Mouse (Mus musculus): ENCODE measurements around the gene Tspo. TPM values are rescaled to one million over a fixed set of nuclear protein-coding genes. Genes with fewer than 3 reads are reported as not detected.
A peak's percentile ranks its signal among the peaks of the same experiment; 100 is the strongest.

Tspo gene
- total RNA-seq, 2 experiments from 2014 or later = 81.5 to 89.5 TPM

DNA sequence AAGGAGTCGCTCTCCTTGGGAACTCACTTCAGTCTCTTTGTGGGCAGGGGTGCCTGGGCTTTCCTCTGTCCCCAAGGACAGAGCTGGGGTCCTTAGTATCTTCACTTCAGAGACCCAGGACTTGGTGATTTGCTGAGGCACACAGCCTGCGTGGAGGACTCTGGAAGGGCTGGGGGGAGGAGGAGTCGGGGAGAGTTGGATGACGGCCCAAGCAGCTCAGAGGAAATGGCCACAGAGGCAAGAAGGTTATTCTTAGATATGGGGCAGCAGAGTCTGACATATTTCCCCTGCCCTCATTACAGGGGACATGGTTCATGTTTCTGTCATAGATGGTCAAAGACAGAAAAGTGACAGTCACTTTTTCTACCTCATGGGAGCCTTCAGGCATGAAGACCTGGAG is 23.5 kb upstream of the Tspo start:
- intact Hi-C loops (cut with DNase I) = no loop called here
- peak; percentile 81 to 83 for DNase-seq

DNA sequence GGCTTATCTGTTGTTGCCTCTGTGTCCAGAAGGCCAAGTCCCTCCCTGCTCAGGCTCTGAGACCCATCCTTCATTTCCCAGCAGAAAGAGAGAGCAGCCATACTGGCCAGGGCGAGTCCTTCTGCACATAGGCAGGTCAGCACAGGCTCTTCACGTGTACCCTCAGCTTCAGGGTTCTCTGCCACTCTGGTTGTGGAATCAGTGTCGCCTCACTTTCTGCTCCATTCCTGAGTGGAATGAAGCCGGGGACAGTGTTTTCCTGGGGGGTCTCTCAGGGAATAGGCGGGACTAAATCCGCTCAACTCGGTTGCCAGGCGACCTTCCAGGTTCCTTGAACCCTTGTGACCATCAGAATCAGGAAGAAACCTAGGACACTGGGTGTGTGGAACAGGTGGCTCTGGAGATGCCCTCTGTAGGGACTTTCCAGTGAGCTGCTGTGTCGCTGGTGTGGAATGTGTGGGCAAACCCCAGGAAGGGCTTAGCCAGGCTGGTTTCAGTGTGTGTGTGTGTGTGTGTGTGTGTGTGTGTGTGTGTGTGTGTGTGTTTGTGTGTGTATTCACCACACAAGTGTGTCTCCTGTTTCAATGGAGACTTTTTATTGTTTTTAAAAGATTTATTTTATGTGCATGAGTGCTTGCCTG is 21.6 kb upstream of the Tspo start:
- intact Hi-C loops (cut with DNase I) = no loop called here
- DNase-seq = no peak

DNA sequence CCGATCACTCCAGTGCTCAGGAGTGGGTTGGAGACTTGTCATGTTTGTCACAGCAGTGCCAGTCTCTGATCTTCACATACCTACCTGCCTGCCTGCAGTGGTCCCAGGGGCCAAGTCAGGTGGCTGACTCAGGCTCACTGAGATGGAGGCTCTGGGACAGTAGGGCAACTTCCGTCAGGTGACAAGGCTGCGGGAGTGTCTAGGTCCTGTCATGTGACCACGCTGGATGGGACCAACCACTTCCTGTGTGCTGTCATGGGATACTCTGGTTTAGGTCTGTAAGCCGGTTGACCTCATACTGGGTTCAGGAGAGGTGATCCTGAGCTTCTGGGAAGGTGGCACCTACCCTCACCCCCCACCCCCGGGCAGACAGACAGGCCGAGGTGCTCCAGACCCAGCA is 17.4 kb upstream of the Tspo start:
- intact Hi-C loops (cut with DNase I) = no loop called here
- DNase-seq = no peak

DNA sequence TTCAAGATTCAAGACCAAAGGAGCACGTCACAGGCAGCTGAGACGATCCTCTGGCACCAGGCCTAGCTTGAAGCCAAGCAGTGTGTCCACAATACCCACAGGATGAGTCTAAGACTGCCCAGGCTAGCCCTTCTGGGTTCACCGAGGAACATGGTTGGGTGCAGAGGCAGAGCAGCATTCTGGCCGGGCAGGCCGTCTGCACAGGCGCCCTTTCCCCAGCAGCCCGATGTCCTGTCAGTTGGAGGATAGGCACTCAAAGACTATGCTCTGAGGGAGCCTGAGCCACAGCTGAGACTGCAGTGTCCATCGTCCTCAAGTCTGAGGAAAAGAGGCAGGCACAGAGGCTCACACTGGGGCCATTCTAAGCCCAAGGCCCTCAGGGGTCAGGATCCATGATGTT is 16.2 kb upstream of the Tspo start:
- intact Hi-C loops (cut with DNase I) = no loop called here
- DNase-seq = no peak

DNA sequence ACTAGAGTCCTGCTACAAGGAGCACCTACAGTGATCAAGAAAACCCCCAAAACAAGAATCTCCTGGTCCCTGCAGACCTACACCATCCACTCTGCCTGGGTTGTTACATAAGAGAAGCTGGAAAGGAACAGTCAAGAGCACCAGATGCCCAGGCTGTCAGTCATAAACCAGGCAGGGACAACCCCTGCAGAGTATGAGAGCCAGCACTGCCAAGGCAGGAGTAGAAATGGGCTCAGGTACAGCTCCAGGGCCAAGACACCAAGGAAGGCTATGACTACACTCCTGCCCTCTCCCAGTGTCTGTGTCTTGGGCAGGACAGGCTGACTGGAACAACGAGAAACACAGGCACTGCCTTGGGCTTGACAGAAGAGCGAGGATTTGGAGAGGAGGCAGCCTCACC is 13.3 kb upstream of the Tspo start:
- intact Hi-C loops (cut with DNase I) = no loop called here
- no peak for DNase-seq

DNA sequence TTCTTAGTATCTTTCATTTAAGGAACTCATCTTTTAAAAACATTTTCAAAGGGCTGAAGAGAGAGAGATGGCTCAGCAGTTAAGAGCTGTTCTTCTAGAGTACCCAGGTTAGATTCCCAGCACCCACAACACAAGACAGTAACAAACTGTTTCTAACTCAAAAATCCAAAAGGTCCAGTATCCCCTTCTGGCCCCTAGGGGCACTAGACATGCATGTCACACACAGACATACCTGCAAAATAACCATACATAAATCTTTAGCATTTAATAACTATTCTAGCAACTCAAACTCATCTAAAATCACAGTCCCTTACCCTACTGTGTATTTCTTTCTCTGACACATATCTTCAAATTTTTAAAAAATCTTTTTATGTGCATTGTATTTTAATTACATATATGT is 9.6 kb upstream of the Tspo start:
- no peak for DNase-seq
- intact Hi-C loops (cut with DNase I) = no loop called here

DNA sequence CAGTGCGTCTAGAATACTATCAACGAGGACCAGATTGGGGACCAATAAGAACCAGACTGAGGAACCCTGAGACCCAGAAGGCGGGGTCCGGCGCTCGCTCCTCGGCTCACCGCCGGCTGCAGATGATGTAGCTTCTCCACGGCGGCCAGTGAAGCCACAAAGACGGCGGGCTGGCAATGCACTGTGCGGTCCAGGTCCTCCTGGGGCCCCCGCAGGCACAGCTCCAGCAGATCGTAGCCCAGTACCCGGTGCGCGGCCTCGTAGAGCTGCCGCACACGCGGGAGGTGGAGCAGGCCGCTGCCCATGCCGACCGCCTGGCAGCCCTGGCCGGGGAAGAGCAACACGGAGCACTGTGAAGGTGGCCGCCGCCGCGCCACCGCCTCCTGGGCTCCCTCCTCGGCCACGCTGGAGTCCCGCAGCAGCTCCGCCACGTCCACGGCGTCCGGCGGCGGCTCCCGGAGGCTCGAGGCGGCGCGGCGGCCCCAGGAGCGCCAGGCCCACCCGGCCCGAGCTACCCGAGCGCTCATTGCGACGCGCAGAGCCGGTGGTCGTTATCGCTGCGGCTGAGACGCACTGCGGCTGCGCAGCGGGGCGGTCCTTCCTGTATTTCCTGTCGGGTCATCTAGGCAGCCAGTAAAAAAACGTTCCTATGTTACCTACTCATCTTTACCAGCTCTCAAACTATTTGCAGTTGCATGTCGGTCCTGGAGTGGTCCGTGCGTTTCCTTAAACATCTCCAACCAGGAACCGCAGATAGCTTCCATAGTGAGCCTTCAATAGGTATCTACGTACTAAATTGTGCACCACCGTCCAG is 8.0 kb upstream of the Tspo start:
- DNase-seq = peak; percentile 91 to 93
- intact Hi-C loops (cut with DNase I) = no loop called here

DNA sequence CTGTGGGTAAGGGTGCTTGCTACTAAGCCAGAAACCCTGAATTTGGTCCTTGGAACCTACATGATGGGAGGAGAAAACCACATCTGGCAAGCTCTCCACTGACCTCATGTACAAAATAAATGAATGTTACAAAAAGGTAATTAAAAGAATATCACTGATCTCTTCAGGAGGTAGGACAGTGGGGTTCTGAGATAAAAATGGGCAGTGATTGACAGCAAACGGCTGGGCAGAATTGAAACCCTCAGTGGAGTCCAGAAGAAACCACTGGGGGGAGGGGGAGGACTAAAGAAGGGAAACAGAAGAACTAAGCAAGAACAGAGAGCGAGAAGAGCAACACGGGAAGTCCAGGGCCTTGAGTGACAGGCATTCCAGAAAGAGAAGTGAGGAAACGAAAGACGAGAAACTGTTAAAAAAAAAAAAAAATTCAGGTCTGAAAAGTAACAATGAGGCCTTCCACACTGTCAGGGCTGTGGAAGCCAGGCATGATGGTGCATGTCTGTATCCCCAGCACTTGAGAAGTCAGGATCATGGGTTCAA is 2.4 kb upstream of the Tspo start:
- DNase-seq = no peak
- intact Hi-C loops (cut with DNase I) = loop anchor here (5.0 kb wide), 1 partner anchor 34 kb away; the partner anchor contains the start of gene Bik

DNA sequence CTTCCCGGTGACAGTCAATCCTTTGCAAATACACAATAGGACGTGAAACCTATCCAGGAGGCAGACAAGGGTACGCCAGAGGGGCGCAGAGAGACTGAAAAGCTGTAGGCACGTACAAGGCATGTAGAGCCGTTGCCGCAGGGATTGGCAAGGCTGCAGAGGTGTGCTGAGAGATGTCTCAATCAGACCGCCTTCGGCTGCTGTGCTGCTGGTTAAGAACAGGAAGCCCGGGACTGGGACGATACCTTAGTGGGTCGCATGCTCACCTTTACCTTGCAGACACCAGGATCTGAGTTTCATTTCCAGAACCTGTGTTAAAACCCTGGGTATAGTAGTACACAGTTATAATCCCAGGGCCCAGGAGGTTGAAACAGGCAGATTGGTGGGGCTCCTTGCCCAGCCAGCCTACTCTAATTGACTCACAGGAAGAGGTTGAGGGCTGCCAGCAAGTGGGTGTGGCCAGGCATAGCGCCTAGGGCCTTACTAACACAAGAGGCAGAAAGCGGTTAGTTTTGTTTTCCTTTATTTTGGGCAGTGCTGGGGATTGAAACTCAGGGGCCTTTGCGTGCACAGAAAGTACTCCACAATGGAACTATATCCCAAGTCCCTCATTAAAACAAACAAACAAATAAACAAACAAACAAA is 644 bp upstream of the Tspo start:
- intact Hi-C loops (cut with DNase I) = loop anchor here (5.0 kb wide), 1 partner anchor 35 kb away; the partner anchor contains the start of gene Bik
- DNase-seq = peak; percentile 92 to 94

DNA sequence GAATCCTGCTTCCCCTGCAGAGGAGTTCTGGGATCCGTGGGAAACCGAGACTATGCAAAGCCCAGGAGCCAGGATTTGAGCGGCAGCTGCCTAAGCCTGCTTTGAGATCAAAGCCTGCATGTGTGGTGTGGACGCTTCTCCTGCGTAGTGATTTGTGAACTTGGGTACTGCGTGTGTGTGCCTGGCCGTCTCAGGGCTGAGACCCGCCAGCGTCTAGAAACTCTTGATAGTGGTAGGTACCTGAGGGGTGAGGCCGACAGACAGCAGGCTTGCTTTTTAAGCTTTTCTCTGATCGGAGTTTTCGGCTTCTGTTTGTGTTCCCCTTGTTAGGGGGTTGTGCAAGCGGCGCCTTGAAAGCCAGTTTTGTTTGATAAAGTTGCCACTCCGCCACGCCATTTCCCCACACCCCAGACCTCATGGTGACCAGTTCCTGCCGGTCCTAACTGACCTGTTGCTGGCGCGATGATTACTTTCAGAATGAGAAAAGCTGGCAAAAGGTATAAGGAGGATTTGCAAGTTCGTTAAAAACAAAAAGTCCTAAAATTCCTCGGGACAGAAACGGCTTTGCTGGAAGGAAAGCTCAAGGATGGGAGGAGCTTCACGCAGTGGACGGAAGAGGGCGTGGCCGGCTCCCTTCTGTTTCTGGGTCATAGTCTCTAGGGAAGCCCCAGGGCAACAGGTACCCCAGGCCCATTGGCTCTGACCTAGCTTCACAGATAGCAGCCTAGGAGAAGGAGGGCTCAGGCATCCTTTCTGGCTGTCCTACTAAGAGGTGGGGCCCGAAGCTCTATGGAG is 662 bp downstream of the Tspo start:
- intact Hi-C loops (cut with DNase I) = loop anchor here (5.0 kb wide), 1 partner anchor 37 kb away; the partner anchor contains the start of gene Bik
- peak; percentile 63 to 73 for DNase-seq

DNA sequence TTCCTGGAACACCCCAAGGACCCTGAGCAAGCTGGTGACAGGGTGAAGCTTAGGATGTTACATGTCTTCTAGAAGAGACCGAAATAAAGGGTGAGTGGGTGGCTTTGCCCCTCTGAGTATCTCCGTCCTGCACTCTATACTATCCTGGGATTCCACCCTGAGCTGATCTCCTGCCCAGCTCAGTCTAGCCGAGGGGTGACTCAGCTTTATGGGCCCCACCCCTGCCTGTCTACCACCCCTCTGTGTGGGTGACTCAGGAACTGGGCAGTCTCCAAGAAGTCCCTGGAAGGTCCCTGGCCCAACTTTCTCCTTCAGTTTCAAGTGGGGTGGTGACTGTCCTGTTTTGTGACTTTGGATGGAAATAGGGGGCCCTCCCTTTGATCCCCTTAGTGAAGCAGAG is 2.0 kb downstream of the Tspo start:
- peak; percentile 41 to 47 for DNase-seq
- intact Hi-C loops (cut with DNase I) = no loop called here

DNA sequence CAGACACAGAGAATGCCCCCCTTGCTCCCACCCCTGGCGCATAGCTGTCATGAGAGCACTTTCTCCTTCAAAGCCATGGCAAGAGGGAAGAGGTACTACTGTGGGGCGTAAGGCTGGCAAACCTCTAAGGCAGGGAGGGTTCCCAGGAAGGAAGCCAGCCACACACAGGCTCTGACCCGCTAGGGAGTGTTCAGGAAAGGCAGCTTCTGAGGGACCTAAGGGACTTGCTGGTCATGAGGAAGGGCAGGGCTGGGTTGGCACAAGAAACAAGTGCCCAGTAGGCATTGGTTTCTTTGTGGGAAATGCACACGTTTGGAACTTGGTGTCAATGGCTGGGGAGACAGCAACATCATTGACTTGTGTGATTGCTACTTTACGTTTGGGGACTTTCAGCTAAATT is 2.6 kb downstream of the Tspo start:
- intact Hi-C loops (cut with DNase I) = no loop called here
- no peak for DNase-seq

DNA sequence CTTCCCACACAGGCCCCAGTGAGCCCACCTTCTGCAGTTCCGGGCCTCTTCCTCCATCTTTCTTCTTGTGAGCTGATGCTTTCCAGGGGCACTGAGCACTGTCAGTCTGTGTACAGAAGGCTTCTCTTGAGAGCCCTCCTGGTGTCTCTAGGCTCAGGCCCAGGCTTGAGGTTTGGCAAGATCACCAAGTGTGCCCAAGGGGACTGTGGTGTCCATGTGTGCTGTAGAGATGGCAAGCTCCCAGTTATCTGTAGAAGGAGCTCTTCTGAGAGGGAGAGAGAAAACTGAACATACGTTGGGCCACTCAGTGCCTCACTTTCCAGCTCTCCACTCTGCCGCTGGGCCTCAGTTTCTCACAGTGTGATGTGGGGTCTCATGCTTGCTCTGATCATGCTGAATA is 4.3 kb downstream of the Tspo start:
- intact Hi-C loops (cut with DNase I) = no loop called here
- DNase-seq = no peak

DNA sequence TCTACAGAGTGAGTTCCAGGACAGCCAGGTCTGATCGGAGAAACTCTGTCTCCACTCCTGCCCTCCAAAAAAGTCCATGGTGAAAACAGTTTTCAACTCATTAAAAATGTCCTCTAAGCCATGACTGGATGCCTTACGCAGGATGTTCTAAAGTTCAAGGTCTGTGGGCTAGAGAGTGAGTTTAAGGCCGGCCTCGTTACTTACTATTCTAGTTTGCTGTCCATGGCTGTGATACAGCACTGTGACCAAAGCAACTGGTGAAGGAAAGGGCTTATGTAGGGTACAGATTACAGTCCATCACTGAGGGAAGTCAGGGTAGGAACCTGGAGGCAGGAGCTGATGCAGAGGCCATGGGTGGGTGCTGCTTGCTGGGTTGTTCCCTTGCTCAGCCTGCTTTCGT is 5.2 kb downstream of the Tspo start:
- intact Hi-C loops (cut with DNase I) = no loop called here
- DNase-seq = no peak

DNA sequence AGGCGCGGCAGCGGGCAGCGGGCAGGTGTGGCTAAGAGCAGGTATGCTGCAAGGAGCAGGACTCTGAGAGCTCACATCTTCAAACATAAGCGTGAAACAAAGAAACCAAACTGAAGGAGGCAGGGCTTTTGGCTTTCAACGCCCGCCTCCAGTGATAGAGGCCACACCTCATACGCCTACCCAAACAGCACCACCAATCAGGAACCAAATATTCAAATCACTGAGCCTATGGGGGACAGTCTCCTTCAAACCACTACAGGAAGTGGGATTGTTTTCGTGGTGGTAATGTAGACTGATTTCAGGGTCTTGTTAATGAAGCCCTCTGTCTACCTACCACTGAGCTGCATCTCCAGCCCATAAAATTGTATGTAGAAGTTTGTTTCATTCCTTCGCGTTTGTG is 6.3 kb downstream of the Tspo start:
- DNase-seq = no peak
- intact Hi-C loops (cut with DNase I) = no loop called here

DNA sequence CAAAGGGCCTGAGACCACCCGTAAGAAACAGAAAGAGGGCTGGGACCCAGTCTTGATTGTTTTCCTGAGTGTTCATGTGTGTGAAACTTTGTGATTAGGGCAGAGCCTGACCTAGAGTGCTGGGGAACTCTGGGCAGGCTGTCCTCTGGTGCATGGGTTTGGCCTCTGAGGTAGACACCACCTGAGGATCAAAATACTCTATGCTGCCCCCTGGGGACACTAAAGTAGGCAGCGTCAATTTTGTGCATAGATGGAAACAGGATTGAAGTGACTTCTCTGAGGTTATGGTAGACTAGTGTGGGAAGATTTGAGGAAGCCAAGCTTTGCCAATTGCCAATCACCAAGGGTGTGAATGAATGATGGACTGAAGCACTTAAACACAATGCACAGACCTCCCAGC is 7.2 kb downstream of the Tspo start:
- DNase-seq = no peak
- intact Hi-C loops (cut with DNase I) = no loop called here

DNA sequence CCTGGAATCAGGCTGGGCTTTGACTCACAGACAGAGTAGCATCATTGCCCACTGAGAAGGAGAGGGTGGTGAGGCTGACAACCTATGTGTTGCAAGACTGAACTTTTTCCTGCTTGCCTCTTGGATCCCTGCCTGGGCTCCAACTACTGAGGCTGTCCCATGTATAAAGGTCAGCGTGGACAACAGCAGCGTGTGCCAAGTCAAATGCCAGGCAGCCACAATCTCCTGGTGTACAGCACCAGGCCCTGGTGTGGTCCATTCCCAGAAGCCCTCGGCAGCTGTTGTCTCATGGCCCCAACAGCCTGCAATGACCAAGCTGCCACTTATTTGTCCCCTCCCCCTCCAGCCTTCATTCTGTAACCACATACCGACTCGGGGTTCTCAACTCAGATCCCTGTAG is 8.2 kb downstream of the Tspo start:
- intact Hi-C loops (cut with DNase I) = no loop called here
- DNase-seq = no peak

DNA sequence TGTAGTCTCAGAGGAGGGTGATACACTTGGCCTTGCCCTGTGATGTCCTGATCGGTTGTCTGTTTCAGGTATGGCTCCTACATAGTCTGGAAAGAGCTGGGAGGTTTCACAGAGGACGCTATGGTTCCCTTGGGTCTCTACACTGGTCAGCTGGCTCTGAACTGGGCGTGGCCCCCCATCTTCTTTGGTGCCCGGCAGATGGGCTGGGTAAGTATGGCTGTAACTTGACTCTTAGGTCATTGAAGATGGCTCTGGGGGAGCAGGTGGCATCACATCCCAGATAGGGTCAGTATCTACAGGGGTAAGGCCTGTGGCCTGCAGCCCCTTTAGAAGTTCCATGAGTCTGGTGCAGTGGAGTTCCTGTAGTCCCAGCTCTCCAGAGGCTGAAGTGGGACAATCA is 8.7 kb downstream of the Tspo start:
- intact Hi-C loops (cut with DNase I) = no loop called here
- no peak for DNase-seq

DNA sequence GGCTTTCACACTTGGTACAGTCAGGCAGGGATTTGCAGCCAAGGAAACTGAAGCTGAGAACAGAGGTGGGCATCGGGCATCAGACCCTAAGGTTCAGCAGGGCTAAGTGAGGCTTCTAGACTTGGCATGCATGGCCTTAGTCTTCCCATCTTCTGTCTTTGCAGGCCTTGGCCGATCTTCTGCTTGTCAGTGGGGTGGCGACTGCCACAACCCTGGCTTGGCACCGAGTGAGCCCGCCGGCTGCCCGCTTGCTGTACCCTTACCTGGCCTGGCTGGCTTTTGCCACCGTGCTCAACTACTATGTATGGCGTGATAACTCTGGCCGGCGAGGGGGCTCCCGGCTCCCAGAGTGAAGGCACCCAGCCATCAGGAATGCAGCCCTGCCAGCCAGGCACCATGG is 10.2 kb downstream of the Tspo start:
- intact Hi-C loops (cut with DNase I) = no loop called here
- DNase-seq = no peak

DNA sequence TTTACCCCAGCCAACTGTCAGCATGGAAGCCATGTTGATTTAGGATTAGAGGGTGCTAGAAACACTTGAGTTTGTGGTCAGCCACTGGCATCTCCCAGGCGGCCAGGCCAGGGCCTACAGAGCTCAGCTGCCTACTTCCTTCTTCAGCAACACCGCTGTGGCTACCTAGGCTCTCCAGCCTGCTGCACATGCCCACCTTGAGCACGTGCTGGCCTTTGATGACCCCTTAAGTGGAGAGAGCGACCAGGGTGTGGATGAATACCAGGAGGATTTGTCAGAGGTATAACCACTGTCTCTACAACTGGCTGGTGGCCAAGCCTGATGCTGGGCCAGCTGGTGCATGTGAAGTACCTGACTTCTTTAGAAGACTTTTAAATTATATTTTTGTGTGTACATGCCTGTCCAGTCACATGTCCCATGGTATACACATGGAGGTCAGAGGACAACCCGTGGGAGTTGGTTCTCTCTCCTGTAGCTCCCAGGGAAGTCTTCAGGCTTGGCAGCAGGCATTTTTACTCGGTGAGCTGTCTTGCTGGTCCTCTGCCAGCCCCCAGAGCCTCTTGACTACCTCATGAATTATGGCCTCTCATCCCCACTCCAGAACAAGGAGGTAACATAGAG is 11.4 kb downstream of the Tspo start:
- intact Hi-C loops (cut with DNase I) = no loop called here

More for the DNA sequence above, 11.4 kb downstream of the Tspo start:
- no peak for DNase-seq

Measured in heart, postnatal 10 days (tissue).